Mouse (Mus musculus) spleen, postnatal 10 days (tissue): ENCODE data around the gene Amz2.
A peak's percentile ranks its signal among the peaks of the same experiment; 100 is the strongest.

Experiments used
- DNase-seq, 2 experiments: peaks; one replicate each; pipeline ENCODE4 v3.0.0; 2021 to 2022; ENCODE audit warnings: low spot score in 2 of 2

Amz2 gene

DNA sequence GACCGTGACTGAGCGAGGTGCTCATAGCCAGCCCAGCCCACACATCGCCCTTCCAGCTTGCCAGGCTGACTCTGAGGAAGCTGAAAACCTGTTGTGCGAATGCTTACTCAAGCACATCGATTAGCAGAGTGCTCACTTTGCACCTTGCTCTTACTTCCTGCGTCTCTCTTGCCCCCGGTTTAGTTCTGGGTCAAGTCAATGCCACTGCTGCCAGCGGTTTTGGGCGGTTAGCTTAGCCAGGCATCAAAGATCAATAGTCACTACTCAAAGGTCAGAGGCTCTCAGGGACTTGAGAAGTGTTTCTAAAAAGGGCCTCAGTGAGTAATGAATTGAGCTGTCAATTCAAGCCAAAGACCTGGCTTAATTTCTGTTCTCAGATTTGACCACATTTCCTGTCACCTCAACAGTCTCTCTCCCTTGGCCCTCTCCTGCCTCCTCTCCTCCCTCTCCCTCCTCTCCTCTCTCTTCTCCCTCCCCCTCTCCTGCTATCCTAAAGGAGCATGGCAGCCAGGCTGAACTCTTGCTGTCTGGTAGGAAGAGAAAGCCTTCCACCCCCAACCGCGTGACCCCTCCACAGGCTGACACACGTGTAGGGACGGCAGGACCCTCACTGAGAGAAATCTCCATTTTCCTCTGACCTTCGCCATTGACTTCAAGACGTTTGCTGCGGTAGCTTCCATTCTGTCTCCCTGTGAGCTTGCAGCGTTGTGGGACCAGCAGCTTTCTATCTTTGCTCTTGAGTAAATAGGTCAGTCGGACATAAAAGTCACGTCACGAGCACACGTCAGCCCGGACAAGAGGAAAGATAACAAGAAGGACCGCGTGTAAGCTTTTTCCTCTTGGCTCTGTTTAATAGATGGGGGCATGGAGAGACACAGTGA, 69.4 kb downstream of the Amz2 start:
- peak; percentile 38 to 52 for DNase-seq

DNA sequence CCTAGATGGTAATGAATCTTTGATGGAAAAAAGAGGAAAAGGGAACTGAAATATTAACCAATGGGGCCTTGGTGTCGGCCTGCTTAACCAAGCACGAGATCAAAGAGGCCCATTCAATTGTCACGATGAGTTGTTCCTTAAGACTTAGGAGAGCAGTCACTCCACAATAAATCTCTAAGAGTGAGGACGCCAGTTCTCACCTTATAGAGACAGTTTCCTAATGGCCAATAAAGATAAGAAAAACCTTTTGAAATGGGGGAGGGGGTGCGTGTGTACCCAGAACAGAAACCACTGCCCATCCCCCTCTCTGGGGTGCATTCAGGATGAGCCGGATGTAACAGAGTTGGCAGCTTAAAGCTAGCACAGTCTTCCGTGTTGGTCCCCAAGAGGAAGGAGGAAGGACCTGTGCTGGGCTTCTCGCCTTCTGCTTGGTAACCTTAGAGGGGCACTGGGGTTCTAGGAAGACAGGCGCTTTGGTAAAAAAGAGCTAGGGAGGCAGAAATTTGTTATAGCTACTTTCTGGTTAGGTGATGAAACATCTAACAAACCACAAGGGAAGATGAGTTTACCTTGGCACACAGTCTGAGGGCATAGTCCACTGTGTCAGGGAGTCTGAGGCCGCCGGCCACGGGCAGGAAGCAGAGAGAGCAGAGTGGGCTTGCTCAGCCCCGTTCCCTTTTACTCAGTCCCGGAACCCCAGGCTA, 70.2 kb downstream of the Amz2 start:
- peak in 1 of 2 experiments; percentile 56 for DNase-seq

DNA sequence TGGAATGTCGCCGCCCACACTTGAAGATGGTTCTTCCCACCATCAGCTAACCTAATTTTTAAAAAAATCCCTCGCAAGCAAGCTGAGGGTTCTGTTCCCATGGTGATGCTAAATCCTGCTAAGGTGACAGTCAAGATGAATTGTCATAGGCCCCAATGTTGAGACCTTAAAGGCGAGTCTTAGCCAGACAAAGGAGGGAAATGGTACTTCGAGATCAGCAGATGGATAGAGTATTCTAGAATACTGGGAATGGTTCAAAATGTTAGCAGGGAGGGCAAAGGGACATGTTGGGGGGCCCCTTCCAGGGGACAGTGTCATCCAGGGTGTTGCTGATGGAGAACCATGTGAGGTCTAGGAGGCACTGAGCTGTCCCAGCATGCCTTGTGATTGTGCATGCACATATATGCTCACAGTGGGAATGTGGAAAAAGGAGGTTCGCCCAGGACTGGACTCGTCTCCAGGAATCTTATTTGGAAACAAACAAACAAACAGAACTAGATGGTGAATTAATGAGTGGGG, 70.8 kb downstream of the Amz2 start:
- no peak for DNase-seq

DNA sequence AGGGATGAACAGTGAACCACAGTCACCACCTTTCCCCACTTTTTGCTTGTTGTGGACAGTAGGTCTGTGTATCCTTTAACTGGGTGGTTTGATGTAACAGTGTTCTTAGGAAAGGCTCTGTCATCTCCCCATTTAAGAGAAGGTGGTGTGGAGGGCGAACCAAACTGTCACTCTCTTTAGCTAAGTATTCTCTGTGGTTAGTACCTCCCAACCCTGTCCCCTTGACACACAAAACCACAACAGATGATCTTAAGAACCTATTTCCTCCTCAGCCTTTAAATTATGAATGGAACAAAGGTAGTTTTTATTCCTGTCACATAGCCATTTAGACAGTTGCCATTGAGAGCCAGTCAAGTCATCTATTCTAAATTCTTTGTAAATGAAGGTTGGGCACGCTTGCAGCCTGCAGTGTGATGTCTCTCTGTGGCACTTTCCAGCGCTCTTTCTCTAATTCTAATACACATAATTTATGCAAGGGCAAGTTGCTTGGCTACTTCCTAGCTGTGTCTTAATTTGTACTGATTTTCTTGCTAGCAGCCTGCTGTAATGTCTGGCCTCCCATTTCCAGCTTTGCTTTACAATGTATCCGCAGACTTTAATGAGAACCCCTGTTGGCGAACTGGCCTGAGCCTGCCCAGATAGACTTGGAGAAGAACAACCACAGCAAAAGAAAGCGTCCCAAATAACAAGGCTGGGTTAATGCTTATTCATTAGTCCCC, 71.4 kb downstream of the Amz2 start:
- no peak for DNase-seq

DNA sequence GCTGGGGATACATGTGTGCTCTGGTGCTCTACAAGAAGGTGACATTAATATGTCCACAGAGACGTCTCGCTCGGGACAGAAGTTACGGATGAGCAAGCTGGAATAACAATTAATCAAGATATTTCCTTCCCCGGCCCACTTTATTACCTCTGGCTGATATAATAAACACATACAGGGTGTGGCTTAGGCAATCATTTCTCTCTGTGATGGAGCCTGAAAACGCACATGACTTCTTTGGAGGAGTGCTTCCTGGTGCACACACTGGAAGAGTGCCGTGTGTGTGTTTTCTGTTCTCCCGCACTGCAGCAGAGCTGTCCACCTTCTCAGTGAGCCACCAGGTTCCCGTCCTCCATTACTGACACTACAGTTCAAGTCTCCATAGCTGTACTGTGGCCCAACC, 72.2 kb downstream of the Amz2 start:
- no peak for DNase-seq

DNA sequence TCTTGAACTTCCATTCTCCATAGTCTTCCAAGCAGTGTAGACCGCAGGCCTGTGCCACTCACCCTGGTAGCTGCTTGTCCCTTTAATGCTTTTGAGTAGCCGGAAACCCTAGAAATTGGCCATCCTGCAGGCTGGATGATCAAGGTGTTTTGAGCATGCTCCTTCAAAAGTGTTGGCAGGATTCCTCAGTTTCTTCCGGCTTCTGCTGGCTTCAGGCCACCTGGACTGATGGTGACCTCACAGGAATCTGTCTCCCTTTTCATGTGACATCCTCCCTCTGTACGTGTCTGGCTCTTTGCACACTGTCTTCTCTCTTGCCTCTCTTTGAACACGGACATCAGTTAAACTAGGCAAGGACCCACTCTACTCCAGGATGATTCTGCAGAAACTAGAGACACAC, 74.5 kb downstream of the Amz2 start:
- no peak for DNase-seq
